Mouse (Mus musculus): ENCODE data around the gene Lingo1. TPM values are rescaled to one million over a fixed set of nuclear protein-coding genes. Genes with fewer than 3 reads are reported as not detected.

Lingo1 gene
- polyA plus RNA-seq, 1 experiment from 2014 or later, result 2.3 TPM

GRCm38 (mm10) chr9:56655167-56655566 is 141.1 kb downstream of the Lingo1 start:
- H3K4me3 ChIP-seq, result no peak overlapping the region
- peaks cover 12% of the 10 kb centered on the region; the same call in 1 of the 2 replicates for H3K4me1 ChIP-seq
- H3K27me3 ChIP-seq (ENCODE audit: insufficient read depth, poor library complexity, severe bottlenecking), result peaks cover 32% of the 10 kb centered on the region
- WGBS, result 73% methylated on average over 6 of the region's 6 CpGs
- no peak overlapping the region for H3K27ac ChIP-seq
- no peaks in the 10 kb centered on the region for H3K9me3 ChIP-seq
- no peak for DNase-seq (ENCODE audit: low spot score)
- H3K36me3 ChIP-seq, result no peaks in the 10 kb centered on the region

DNA sequence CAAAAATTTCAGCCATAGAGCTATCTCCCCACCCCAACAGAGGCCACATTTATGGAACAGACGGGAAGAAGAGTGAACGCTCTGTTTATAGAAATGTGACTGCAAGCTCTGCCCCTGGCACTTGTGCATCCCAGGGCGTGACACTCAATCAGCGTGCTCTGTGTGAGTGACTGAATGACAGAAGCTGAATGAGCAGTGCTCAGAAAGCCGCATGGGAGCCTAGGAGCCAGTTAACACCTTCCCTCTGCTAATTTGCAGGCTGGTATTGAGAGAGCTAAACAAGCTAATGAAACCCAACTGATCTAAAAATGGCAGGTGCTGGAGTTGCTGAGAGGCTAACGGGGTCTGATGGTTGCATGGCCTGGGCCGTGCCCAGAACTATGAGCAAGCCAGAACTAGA is 143.7 kb downstream of the Lingo1 start:
- Histone ChIP-seq H3K4me3 (no peak overlapping the region), H3K27me3 (ENCODE audit: insufficient read depth, poor library complexity, severe bottlenecking) (peaks cover 24% of the 10 kb centered on the region), H3K27ac (no peak overlapping the region), H3K36me3 (no peaks in the 10 kb centered on the region), H3K4me1 (peaks cover 16% of the 10 kb centered on the region), H3K9me3 (no peaks in the 10 kb centered on the region)
- WGBS, result 57% methylated on average over 7 of the region's 7 CpGs
- DNase-seq (ENCODE audit: low spot score), result no peak

GRCm38 (mm10) chr9:56651586-56651985 is 144.7 kb downstream of the Lingo1 start:
- no peak for DNase-seq (ENCODE audit: low spot score)
- Histone ChIP-seq H3K4me3 (no peak overlapping the region), H3K27ac (no peak overlapping the region), H3K36me3 (no peaks in the 10 kb centered on the region), H3K4me1 (peaks cover 9% of the 10 kb centered on the region), H3K9me3 (no peaks in the 10 kb centered on the region), H3K27me3 (ENCODE audit: insufficient read depth, poor library complexity, severe bottlenecking) (peaks cover 15% of the 10 kb centered on the region)
- 34% methylated on average over 2 of the region's 2 CpGs for WGBS

GRCm38 (mm10) chr9:56646227-56647025 is 149.8 kb downstream of the Lingo1 start:
- Histone ChIP-seq H3K27me3 (ENCODE audit: insufficient read depth, poor library complexity, severe bottlenecking) (peaks cover 37% of the 10 kb centered on the region), H3K27ac (no peak overlapping the region), H3K36me3 (no peaks in the 10 kb centered on the region), H3K4me3 (no peak overlapping the region), H3K4me1 (peaks cover 7% of the 10 kb centered on the region), H3K9me3 (no peaks in the 10 kb centered on the region)
- 82% methylated on average over 15 of the region's 15 CpGs for WGBS
- no peak for DNase-seq (ENCODE audit: low spot score)

DNA sequence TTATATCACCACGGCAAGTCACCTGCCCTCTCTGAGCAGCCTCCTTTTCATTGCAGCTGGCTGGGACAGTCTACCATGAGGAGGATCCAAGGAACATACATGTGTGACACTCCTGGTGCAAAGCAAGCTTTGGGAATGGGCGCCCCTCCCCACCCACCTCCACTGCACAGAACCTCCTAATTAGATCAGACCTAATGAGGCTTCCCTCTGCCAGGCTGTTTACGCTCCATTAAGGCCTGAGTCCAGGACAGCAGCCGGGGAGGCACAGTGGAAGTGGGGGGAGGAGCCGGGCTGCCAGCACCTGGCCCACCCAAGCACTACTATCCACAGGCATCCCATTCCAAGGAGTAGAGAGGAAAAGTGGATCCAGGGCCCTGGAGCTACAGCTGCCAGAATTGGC is 152.8 kb downstream of the Lingo1 start:
- no peak for DNase-seq (ENCODE audit: low spot score)
- Histone ChIP-seq H3K4me3 (no peak overlapping the region), H3K27me3 (ENCODE audit: insufficient read depth, poor library complexity, severe bottlenecking) (peaks cover 67% of the 10 kb centered on the region), H3K27ac (no peak overlapping the region), H3K9me3 (no peaks in the 10 kb centered on the region), H3K4me1 (peaks cover 4% of the 10 kb centered on the region; the same call in 1 of the 2 replicates), H3K36me3 (no peaks in the 10 kb centered on the region)
- 58% methylated on average over 5 of the region's 5 CpGs for WGBS

- H3K4me1 ChIP-seq, result peaks cover 36% of the 10 kb centered on the region
- WGBS, result 54% methylated on average over 8 of the region's 8 CpGs
Measured at GRCm38 (mm10) chr9:56638226-56638905, 157.9 kb downstream of the Lingo1 start.

GRCm38 (mm10) chr9:56637403-56637857 is 158.8 kb downstream of the Lingo1 start:
- DNase-seq (ENCODE audit: low spot score), result no peak
- Histone ChIP-seq H3K4me1 (peaks cover 36% of the 10 kb centered on the region), H3K36me3 (no peaks in the 10 kb centered on the region), H3K4me3 (peak overlapping the region; percentile 47), H3K27ac (no peak overlapping the region), H3K27me3 (ENCODE audit: insufficient read depth, poor library complexity, severe bottlenecking) (peaks cover 100% of the 10 kb centered on the region), H3K9me3 (no peaks in the 10 kb centered on the region)
- WGBS, result 2% methylated on average over 29 of the region's 29 CpGs

More at GRCm38 (mm10) chr9:56638226-56638905, 157.9 kb downstream of the Lingo1 start:
- Histone ChIP-seq H3K27me3 (ENCODE audit: insufficient read depth, poor library complexity, severe bottlenecking) (peaks cover 97% of the 10 kb centered on the region), H3K9me3 (no peaks in the 10 kb centered on the region), H3K4me3 (no peak overlapping the region), H3K27ac (no peak overlapping the region), H3K36me3 (no peaks in the 10 kb centered on the region)
- DNase-seq (ENCODE audit: low spot score), result no peak

GRCm38 (mm10) chr9:56636766-56637402 is 159.4 kb downstream of the Lingo1 start:
- Histone ChIP-seq H3K9me3 (no peaks in the 10 kb centered on the region), H3K4me3 (peak overlapping the region; percentile 47), H3K4me1 (peaks cover 36% of the 10 kb centered on the region), H3K36me3 (no peaks in the 10 kb centered on the region), H3K27me3 (ENCODE audit: insufficient read depth, poor library complexity, severe bottlenecking) (peaks cover 100% of the 10 kb centered on the region), H3K27ac (no peak overlapping the region)
- 41% methylated on average over 11 of the region's 11 CpGs for WGBS
- no peak for DNase-seq (ENCODE audit: low spot score)

GRCm38 (mm10) chr9:56636214-56636613 is 160.1 kb downstream of the Lingo1 start:
- Histone ChIP-seq H3K36me3 (no peaks in the 10 kb centered on the region), H3K4me3 (peak overlapping the region; percentile 79), H3K9me3 (no peaks in the 10 kb centered on the region), H3K4me1 (peaks cover 36% of the 10 kb centered on the region), H3K27me3 (ENCODE audit: insufficient read depth, poor library complexity, severe bottlenecking) (peaks cover 99% of the 10 kb centered on the region), H3K27ac (no peak overlapping the region; the same call in 1 of the 2 replicates)
- 0% methylated on average over 10 of the region's 10 CpGs for WGBS
- DNase-seq (ENCODE audit: low spot score), result peak; percentile 91

DNA sequence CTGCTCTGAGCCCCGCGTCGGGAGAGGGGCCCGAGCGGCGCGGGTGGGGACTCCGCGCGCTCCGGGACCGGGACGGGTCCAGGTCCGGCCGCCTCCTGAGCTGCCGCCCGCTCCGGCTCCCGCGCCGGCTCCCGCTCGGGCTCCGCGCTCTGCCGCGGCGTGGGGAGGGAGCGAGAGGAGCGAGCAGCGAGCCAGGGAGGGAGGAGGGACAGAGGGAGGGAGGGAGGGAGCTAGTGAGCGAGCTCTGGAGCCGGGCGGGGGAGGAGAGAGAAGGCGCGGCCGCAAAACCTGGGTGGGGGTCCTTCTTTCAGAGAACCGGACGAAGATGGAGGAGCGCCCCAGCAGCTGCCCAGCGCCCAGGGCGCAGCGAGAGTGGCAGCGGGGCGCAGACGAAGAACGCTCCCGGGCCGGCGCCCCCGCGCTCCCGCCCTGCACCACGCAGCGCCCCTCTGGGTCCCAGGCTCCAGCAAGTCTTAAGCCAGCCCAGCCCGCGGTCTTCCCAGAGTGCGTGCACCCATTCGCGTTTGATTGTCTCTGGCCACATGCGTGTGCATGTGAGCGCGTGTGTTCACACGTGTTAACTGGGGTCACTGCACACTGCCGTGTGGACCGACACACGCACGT is 160.7 kb downstream of the Lingo1 start:
- Histone ChIP-seq H3K4me3 (peak overlapping the region; percentile 79), H3K9me3 (no peaks in the 10 kb centered on the region), H3K27ac (peak overlapping the region; percentile 86), H3K36me3 (no peaks in the 10 kb centered on the region), H3K27me3 (ENCODE audit: insufficient read depth, poor library complexity, severe bottlenecking) (peaks cover 98% of the 10 kb centered on the region), H3K4me1 (peaks cover 41% of the 10 kb centered on the region)
- under 1% methylated on average over 67 of the region's 68 CpGs for WGBS
- DNase-seq (ENCODE audit: low spot score), result no peak

- under 1% methylated on average over 40 of the region's 40 CpGs for whole genome bisulfite sequencing
- H3K4me3 ChIP-seq, result peak overlapping the region; percentile 79
- H3K27ac ChIP-seq, result peak overlapping the region; percentile 86
- no peak for DNase-seq (ENCODE audit: low spot score)
- no peaks in the 10 kb centered on the region for H3K36me3 ChIP-seq
- peaks cover 46% of the 10 kb centered on the region for H3K4me1 ChIP-seq
- H3K27me3 ChIP-seq (ENCODE audit: insufficient read depth, poor library complexity, severe bottlenecking), result peaks cover 96% of the 10 kb centered on the region
- H3K9me3 ChIP-seq, result no peaks in the 10 kb centered on the region
Measured at GRCm38 (mm10) chr9:56635121-56635497, 161.2 kb downstream of the Lingo1 start.

- Histone ChIP-seq H3K4me3 (peak overlapping the region; percentile 79), H3K9me3 (no peaks in the 10 kb centered on the region), H3K27ac (peak overlapping the region; percentile 86), H3K27me3 (ENCODE audit: insufficient read depth, poor library complexity, severe bottlenecking) (peaks cover 91% of the 10 kb centered on the region), H3K4me1 (peaks cover 51% of the 10 kb centered on the region), H3K36me3 (no peaks in the 10 kb centered on the region)
- 2% methylated on average over 25 of the region's 25 CpGs for WGBS
- no peak for DNase-seq (ENCODE audit: low spot score)
Measured at GRCm38 (mm10) chr9:56634406-56635120, 161.7 kb downstream of the Lingo1 start.
